Mouse (Mus musculus) liver, embryonic 13.5 days (tissue): ENCODE measurements around the gene Wwox. TPM values are rescaled to one million over a fixed set of nuclear protein-coding genes. Genes with fewer than 3 reads are reported as not detected.

Experiments used
- ATAC-seq: fragments of 200-750 bp; cut with Nextera tagmentation; 2 replicates; pipeline ENCODE4 v1.8.0; 2017; ENCODE audit warnings: low read depth, mild to moderate bottlenecking, moderate number of reproducible peaks, moderate library complexity
- DNase-seq: peaks from one replicate; pipeline ENCODE4 v3.0.0; 2022
- H3K27ac ChIP-seq: fragments of 300-500 bp; sonication (generic); 2 replicates; pipeline ENCODE4 v1.5.1; 2015; ENCODE audit warnings: moderate library complexity, mild to moderate bottlenecking, inconsistent platforms
- H3K27me3 ChIP-seq: fragments of 300-500 bp; sonication (generic); 2 replicates; pipeline ENCODE4 v1.6.1; 2015; ENCODE audit warnings: mild to moderate bottlenecking, inconsistent platforms
- H3K36me3 ChIP-seq: fragments of 300-500 bp; sonication (generic); 2 replicates; pipeline ENCODE4 v1.6.1; 2015; ENCODE audit warnings: mild to moderate bottlenecking, inconsistent platforms
- H3K4me1 ChIP-seq: fragments of 300-500 bp; sonication (generic); replicated peaks from 2 replicates; pipeline ENCODE4 v1.6.1; 2015; ENCODE audit warnings: inconsistent platforms
- H3K4me2 ChIP-seq: fragments of 300-500 bp; sonication (generic); 2 replicates; pipeline ENCODE4 v1.6.1; 2015; ENCODE audit warnings: inconsistent platforms, mild to moderate bottlenecking, moderate library complexity
- H3K4me3 ChIP-seq: fragments of 300-500 bp; sonication (generic); replicated peaks from 2 replicates; pipeline ENCODE4 v1.5.1; 2015; ENCODE audit warnings: mild to moderate bottlenecking, inconsistent platforms
- H3K9ac ChIP-seq: fragments of 300-500 bp; sonication (generic); 2 replicates; pipeline ENCODE4 v1.6.1; 2015; ENCODE audit warnings: mild to moderate bottlenecking, inconsistent platforms
- H3K9me3 ChIP-seq: fragments of 300-500 bp; sonication (generic); replicated peaks from 2 replicates; pipeline ENCODE4 v1.6.1; 2016; ENCODE audit warnings: inconsistent platforms
- WGBS: fragments of 180-500 bp; shearing (Covaris S2); methylation state at CpG from one replicate; pipeline ENCODE4 v1.1.7; 2015; ENCODE audit not compliant: insufficient replicate concordance; 5-methylcytosine and 5-hydroxymethylcytosine counted together
- polyA plus RNA-seq: library from polyadenylated mRNA; unstranded; fragments of >200 nt; fragmentation: Nextera tagmentation; extraction: Ambion mirVana; gene quantifications from 2 replicates; pipeline ENCODE4 v1.2.1, GENCODE M21; 2015

The Wwox gene
- polyA plus RNA-seq, 1 experiment from 2014 or later = 4.0 TPM

DNA sequence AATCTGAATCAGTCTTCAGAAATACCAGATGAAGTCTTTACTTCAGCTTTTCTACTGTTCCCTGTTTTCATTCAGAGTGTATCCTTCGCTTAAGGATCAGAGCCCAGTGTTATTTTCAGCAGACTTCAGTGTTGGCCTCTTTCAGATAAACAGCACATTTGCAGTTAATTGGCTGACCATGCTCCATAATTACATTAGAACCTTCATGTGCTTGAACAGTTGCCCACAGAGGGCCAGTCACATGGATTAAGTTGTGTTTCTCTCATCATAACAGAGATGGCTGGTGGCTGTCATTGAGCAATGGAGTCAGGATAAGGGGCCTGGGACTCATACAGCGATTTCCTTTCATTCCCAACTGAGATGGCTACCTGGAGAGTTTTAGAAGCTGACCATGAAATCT, 166.2 kb downstream of the Wwox start:
- Histone ChIP-seq H3K4me1 (no peaks in the 10 kb centered on the region), H3K9me3 (no peaks in the 10 kb centered on the region), H3K27me3 (no peaks in the 10 kb centered on the region), H3K4me2 (no peak overlapping the region), H3K9ac (no peak overlapping the region; the same call in 1 of the 2 replicates), H3K4me3 (no peak overlapping the region), H3K27ac (no peak overlapping the region), H3K36me3 (no peaks in the 10 kb centered on the region)
- DNase-seq (no peak), ATAC-seq (no peak)
- WGBS = 66% methylated on average over 2 of the region's 2 CpGs

DNA sequence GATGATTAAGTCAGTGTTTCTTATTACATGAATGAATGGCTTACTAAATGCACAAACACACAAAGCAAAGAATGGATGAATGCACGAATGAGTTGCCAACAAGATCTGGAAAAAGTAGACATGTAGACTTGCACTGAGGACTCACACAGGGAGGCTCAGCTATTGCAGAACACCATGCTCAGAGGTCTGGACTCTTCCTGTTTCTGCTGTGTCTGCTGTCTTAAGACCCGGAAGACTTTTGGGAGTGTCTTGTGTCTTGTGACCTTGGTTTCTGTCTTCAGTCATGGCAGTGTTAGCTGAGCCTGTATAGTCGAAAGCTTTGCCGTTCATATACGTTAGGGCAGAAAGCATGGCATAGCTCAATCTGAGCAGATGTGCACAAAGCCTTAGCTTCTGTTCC, 169.9 kb downstream of the Wwox start:
- H3K36me3 ChIP-seq = no peaks in the 10 kb centered on the region

DNA sequence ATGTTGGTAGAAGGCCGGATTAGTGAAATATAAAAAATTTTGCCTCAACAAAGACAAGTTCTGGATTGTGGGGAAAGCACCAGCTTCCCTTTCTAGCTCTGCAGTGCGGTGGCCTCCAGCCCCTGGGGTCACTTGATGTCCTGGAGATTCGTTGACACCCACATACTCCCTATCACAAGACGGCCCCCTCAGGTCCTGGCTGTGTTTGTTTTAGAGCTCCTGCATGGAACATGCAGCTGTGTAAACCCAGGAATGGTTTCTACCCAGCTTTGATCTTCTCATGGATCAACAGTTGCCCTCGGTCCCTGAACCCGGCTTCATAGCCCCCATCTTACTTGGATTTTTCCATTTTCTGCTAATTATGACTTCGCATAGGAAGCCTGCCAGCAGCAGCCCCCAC, 171.6 kb downstream of the Wwox start:
- no peaks in the 10 kb centered on the region for H3K27me3 ChIP-seq
- no peak overlapping the region for H3K27ac ChIP-seq
- no peaks in the 10 kb centered on the region for H3K36me3 ChIP-seq
- H3K4me1 ChIP-seq = peaks cover 8% of the 10 kb centered on the region; the same call in 1 of the 2 replicates
- H3K4me2 ChIP-seq = no peak overlapping the region
- no peak overlapping the region for H3K9ac ChIP-seq
- ATAC-seq (peak; percentile 65), DNase-seq (no peak)
- WGBS = 63% methylated on average over 7 of the region's 7 CpGs
- no peaks in the 10 kb centered on the region for H3K9me3 ChIP-seq
- no peak overlapping the region for H3K4me3 ChIP-seq

More for the DNA sequence above, 169.9 kb downstream of the Wwox start:
- Histone ChIP-seq H3K9me3 (no peaks in the 10 kb centered on the region), H3K4me1 (peaks cover 8% of the 10 kb centered on the region; the same call in 1 of the 2 replicates), H3K4me2 (no peak overlapping the region), H3K27ac (no peak overlapping the region), H3K27me3 (no peaks in the 10 kb centered on the region), H3K9ac (no peak overlapping the region), H3K4me3 (no peak overlapping the region)
- no peak for DNase-seq
- WGBS = 74% methylated on average over 5 of the region's 5 CpGs
- ATAC-seq = no peak

DNA sequence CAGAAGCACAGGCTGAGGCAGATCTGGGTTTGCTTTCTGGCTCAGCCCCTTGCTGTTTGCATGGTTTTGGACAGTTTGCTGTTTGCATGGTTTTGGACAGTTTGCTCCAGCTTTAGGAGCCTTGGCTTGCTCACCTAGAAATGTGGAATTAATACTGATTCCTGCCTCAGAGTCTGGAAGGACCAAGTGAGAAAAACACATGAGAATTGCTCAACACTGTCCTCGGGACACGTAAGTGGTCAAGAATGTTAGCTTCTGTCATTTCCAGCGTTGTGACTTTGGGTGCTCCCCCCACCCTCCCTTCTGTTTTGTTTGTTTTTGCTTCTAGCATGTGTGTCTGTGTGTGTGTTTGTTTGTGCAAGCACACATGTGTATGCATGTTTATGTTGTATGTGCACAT, 172.6 kb downstream of the Wwox start:
- 62% methylated on average over 3 of the region's 3 CpGs for WGBS
- no peak overlapping the region for H3K9ac ChIP-seq
- no peaks in the 10 kb centered on the region for H3K9me3 ChIP-seq
- no peaks in the 10 kb centered on the region for H3K27me3 ChIP-seq
- no peaks in the 10 kb centered on the region for H3K36me3 ChIP-seq
- ATAC-seq (no peak), DNase-seq (no peak)
- peaks cover 8% of the 10 kb centered on the region; the same call in 1 of the 2 replicates for H3K4me1 ChIP-seq
- no peak overlapping the region for H3K27ac ChIP-seq
- no peak overlapping the region for H3K4me2 ChIP-seq
- H3K4me3 ChIP-seq = no peak overlapping the region

DNA sequence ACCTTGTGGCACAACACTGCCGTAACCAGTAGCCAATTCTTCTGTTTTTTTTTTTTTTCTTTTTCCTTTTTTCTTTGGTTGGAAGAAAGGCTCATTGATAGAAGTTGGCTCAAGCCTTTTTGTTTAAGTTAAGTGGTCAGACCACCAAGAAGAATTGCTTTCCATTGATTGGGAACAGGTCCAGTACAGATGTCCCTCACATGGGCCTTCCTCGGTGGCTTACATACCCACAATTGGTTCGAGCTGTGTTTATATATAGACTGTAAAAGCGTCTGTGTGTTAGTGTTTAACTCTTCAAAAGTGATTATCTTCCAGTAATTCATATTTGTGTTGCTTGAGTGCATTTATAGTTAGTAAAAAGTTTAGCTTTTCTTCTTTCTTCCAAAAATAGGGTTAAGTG, 176.0 kb downstream of the Wwox start:
- Histone ChIP-seq H3K4me3 (no peak overlapping the region), H3K4me1 (peaks cover 8% of the 10 kb centered on the region; the same call in 1 of the 2 replicates), H3K36me3 (no peaks in the 10 kb centered on the region), H3K27ac (no peak overlapping the region), H3K9me3 (no peaks in the 10 kb centered on the region), H3K4me2 (no peak overlapping the region), H3K9ac (no peak overlapping the region), H3K27me3 (no peaks in the 10 kb centered on the region)
- WGBS = 57% methylated on average over 4 of the region's 4 CpGs
- no peak for DNase-seq
- no peak for ATAC-seq

DNA sequence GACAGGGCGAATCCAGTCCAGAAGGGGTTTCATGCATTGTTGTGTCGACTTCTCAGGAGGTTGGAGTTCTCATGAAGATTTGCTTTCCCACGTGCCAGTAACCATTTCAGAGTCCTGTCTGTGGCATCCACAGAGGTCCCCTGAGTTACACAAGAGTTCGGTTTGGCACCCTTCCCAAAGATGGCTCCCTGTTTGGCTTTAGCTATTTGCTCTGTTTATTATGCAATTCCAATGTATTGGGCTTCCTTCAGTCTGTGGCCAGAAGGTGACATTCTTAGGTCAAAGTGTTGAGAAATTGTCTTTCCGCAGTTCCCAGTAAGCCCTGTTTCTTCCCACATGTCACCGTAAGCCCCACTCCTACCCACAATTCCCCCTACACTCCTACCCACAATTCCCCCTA, 176.5 kb downstream of the Wwox start:
- Histone ChIP-seq H3K9me3 (no peaks in the 10 kb centered on the region), H3K27me3 (no peaks in the 10 kb centered on the region), H3K4me2 (no peak overlapping the region), H3K27ac (peak overlapping the region; percentile 41), H3K4me1 (peaks cover 8% of the 10 kb centered on the region; the same call in 1 of the 2 replicates), H3K36me3 (no peaks in the 10 kb centered on the region), H3K9ac (no peak overlapping the region), H3K4me3 (no peak overlapping the region)
- WGBS = 64% methylated on average over 6 of the region's 6 CpGs
- DNase-seq = no peak
- peak; percentile 31; the same call in 1 of the 2 replicates for ATAC-seq

DNA sequence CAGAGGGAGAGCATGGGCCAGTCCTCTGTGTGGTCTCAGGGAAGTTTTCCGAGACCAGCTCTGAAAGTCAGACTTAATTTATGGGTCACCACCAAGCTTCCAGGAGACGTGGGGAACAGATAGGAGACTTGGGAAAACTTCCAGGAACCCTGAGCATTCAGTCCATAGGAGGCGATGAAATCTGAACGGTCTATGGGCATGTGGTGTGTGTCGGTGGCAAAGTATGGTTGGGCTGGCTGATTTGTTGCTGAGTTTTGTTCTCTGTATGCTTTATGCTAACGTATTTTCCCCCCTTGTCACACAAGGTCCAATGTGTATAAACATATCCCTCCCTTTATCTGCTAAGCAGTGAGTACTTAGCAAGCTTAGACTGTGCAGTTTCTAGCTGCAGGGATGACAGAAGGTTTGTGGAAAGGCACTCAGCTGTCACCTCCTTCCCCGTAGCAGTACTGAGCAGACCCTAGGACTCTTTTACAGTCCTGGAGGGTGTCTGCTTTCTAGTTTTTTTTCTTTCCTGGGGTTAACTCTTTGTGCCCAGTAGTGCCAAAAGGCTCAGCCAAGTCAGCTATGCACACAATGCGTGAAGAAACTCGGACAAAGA, 179.6 kb downstream of the Wwox start:
- Histone ChIP-seq H3K36me3 (no peaks in the 10 kb centered on the region), H3K4me2 (no peak overlapping the region), H3K4me1 (no peaks in the 10 kb centered on the region), H3K9ac (no peak overlapping the region), H3K27ac (no peak overlapping the region), H3K4me3 (no peak overlapping the region), H3K9me3 (no peaks in the 10 kb centered on the region), H3K27me3 (no peaks in the 10 kb centered on the region)
- DNase-seq = no peak
- 63% methylated on average over 9 of the region's 9 CpGs for WGBS
- ATAC-seq = no peak

DNA sequence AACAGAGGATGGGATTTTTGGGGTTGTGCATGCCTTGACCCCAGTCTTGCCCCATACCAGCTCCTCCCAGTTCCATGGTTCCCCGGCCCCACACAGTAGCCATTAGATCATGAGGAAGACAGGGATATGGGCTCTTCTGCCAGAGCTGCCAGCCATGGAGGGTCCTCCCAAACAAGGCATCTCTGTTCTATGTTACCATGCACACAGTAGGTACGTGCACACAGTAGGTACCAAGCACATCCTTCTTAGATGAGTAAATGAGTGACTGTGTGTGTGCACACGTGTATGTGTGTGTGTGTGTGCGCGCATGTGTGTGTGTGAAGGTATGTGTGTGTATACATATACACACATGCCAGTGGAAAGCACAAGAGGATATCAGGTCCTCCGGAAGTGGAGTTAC, 185.9 kb downstream of the Wwox start:
- no peaks in the 10 kb centered on the region for H3K36me3 ChIP-seq
- WGBS = 72% methylated on average over 6 of the region's 6 CpGs
- no peak overlapping the region for H3K4me2 ChIP-seq
- no peaks in the 10 kb centered on the region for H3K4me1 ChIP-seq
- ATAC-seq (no peak), DNase-seq (no peak)
- H3K27ac ChIP-seq = no peak overlapping the region
- H3K27me3 ChIP-seq = no peaks in the 10 kb centered on the region
- no peaks in the 10 kb centered on the region for H3K9me3 ChIP-seq
- no peak overlapping the region for H3K4me3 ChIP-seq
- no peak overlapping the region for H3K9ac ChIP-seq

DNA sequence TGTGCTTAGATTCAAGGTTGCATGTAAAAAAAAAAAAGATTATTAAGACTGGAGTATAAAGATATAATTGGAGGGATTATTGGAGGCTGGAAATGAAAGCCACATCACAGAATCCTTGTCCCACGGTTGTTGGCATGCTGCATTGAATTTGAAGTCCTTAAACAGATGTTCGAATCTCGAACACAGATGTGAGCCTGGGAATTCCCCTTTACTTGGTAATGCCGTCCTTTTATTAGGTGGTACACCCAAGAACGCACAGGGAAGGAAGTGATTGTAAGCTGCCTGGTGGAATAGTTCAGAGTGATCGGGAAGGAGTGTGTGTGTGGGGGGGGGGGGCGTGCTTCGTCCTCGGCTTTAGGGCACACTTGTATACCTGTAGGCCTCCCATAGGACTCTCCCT, 187.4 kb downstream of the Wwox start:
- H3K36me3 ChIP-seq = no peaks in the 10 kb centered on the region
- H3K9ac ChIP-seq = no peak overlapping the region
- ATAC-seq (no peak), DNase-seq (no peak)
- H3K9me3 ChIP-seq = no peaks in the 10 kb centered on the region
- 72% methylated on average over 9 of the region's 9 CpGs for WGBS
- no peak overlapping the region for H3K27ac ChIP-seq
- H3K4me2 ChIP-seq = no peak overlapping the region
- no peak overlapping the region for H3K4me3 ChIP-seq
- no peaks in the 10 kb centered on the region for H3K4me1 ChIP-seq
- H3K27me3 ChIP-seq = no peaks in the 10 kb centered on the region

DNA sequence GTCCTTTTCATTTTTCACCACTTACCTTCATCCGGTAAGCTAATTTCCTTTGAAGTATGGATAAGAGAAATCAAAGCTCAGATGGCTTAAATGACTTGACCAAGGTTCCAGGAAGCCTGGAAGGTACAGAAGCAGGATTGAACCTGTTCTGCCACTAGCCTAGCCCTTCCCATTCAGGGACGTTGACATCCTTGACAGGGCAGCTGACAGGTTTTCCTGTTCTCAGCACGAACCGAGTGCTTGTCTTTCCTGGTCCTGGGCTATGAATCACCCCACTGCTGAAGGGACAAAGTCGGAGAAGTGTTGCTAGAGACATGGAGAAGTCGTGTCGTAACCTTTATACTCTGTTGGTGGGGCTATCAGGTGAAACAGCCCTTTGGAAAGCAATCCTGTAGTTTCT, 190.3 kb downstream of the Wwox start:
- ATAC-seq (no peak), DNase-seq (no peak)
- Histone ChIP-seq H3K4me1 (no peaks in the 10 kb centered on the region), H3K9ac (no peak overlapping the region), H3K4me2 (no peak overlapping the region), H3K9me3 (no peaks in the 10 kb centered on the region), H3K4me3 (no peak overlapping the region), H3K27ac (no peak overlapping the region), H3K27me3 (no peaks in the 10 kb centered on the region), H3K36me3 (no peaks in the 10 kb centered on the region)
- 45% methylated on average over 7 of the region's 7 CpGs for WGBS

DNA sequence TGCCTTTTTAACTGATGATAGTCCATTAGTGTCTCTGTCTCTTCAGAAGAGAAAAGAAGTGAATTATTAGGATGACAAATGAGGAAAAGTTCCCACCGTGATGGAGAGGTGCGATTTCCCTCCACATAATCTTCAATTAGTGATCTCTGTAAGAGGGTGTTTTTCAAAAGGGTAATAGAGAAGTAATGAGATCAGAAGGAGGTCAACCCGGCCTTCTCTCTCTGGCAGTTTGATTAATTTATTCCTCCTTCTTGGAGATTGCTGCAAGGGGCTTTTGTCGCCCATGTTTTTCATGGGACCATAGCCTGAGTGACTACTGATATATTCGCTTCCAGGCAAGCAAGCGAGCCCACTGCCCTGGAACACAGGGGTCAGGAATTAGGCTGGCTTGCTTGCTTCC, 191.6 kb downstream of the Wwox start:
- H3K36me3 ChIP-seq = no peaks in the 10 kb centered on the region
- H3K4me1 ChIP-seq = no peaks in the 10 kb centered on the region
- no peak overlapping the region for H3K27ac ChIP-seq
- 58% methylated on average over 6 of the region's 6 CpGs for WGBS
- no peaks in the 10 kb centered on the region for H3K27me3 ChIP-seq
- H3K9me3 ChIP-seq = no peaks in the 10 kb centered on the region
- H3K9ac ChIP-seq = no peak overlapping the region
- DNase-seq (no peak), ATAC-seq (no peak)
- H3K4me3 ChIP-seq = no peak overlapping the region
- no peak overlapping the region for H3K4me2 ChIP-seq

DNA sequence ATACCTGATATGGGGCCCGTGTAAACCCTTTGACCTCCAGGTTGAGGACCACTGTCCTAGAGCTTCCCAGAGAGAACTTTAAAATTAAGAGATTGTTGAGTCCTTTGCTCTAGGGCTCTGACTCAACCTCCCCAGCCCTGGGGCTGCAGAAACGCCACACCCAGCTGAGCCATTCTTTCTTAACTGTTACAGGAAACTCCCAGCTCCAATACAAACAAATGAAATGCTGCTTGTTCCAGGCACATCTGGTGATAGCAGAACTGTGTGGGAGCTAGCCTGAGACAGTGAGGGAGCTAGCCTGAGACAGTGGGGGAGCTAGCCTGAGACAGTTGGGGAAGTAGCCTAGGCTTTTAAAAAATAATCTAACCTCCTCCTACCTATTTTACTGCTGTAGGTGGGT, 194.7 kb downstream of the Wwox start:
- no peak overlapping the region for H3K4me2 ChIP-seq
- H3K4me1 ChIP-seq = no peaks in the 10 kb centered on the region
- H3K27ac ChIP-seq = no peak overlapping the region
- no peak overlapping the region for H3K9ac ChIP-seq
- no peaks in the 10 kb centered on the region for H3K36me3 ChIP-seq
- H3K4me3 ChIP-seq = no peak overlapping the region
- WGBS = 64% methylated on average over 2 of the region's 2 CpGs
- no peaks in the 10 kb centered on the region for H3K9me3 ChIP-seq
- ATAC-seq (no peak), DNase-seq (no peak)
- H3K27me3 ChIP-seq = no peaks in the 10 kb centered on the region
